Mouse (Mus musculus) midbrain, embryonic 13.5 days (tissue): ENCODE measurements at regions not wholly inside any gene's neighbourhood (a gene's known extent, or its start where the extent isn't known, plus 50 kb on each side); places are given as distances from the start of the nearest gene placed in this dataset.
A peak's percentile ranks its signal among the peaks of the same experiment; 100 is the strongest.

ENCODE experiments used
- ATAC-seq: fragments of 200-750 bp; cut with Nextera tagmentation; 2 replicates; pipeline ENCODE4 v1.8.0; 2017; ENCODE audit warnings: mild to moderate bottlenecking, moderate TSS enrichment, moderate library complexity
- H3K27ac ChIP-seq: fragments of 300-500 bp; sonication (generic); 2 replicates; pipeline ENCODE4 v1.5.1; 2015; ENCODE audit warnings: inconsistent platforms, mild to moderate bottlenecking, moderate library complexity
- H3K27me3 ChIP-seq: fragments of 300-500 bp; sonication (generic); 2 replicates; pipeline ENCODE4 v1.6.1; 2015; ENCODE audit warnings: mild to moderate bottlenecking, inconsistent platforms
- H3K36me3 ChIP-seq: fragments of 300-500 bp; sonication (generic); 2 replicates; pipeline ENCODE4 v1.6.1; 2015; ENCODE audit warnings: mild to moderate bottlenecking, inconsistent platforms
- H3K4me1 ChIP-seq: fragments of 300-500 bp; sonication (generic); replicated peaks from 2 replicates; pipeline ENCODE4 v1.6.1; 2015; ENCODE audit warnings: inconsistent platforms
- H3K4me2 ChIP-seq: fragments of 300-500 bp; sonication (generic); replicated peaks from 2 replicates; pipeline ENCODE4 v1.6.1; 2015; ENCODE audit warnings: moderate library complexity, mild to moderate bottlenecking, inconsistent platforms
- H3K4me3 ChIP-seq: fragments of 300-500 bp; sonication (generic); replicated peaks from 2 replicates; pipeline ENCODE4 v1.5.1; 2015; ENCODE audit warnings: mild to moderate bottlenecking, inconsistent platforms
- H3K9ac ChIP-seq: fragments of 300-500 bp; sonication (generic); replicated peaks from 2 replicates; pipeline ENCODE4 v1.6.1; 2015; ENCODE audit warnings: mild to moderate bottlenecking, inconsistent platforms
- H3K9me3 ChIP-seq: fragments of 300-500 bp; sonication (generic); 2 replicates; pipeline ENCODE4 v1.6.1; 2016; ENCODE audit warnings: mild to moderate bottlenecking, inconsistent platforms
- WGBS: fragments of 180-500 bp; shearing (Covaris S2); methylation state at CpG from one replicate; pipeline ENCODE4 v1.1.7; 2015; 5-methylcytosine and 5-hydroxymethylcytosine counted together

DNA sequence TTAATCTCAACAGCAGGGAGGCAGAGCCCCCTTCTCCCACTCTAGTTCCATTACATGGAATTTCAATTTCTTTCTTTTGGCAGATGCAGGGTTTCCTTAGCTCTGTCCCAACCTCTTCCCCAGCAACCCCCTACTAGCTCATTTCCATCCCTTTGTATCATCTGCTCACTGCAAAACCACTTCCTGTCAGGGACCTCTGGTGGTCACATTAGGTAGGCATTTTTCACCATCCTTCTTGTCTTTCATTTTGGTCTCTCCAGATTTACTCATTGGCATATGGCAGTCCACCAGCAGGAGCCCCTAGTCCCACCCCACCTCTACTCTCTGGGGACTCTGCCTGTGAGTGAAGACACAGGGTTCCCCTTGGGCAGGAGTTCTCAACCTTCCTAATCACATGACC is 597.6 kb downstream of the Plekhb2 start:
- Histone ChIP-seq H3K4me1 (no peaks in the 10 kb centered on the region), H3K4me2 (no peak overlapping the region), H3K9ac (no peak overlapping the region), H3K27me3 (no peaks in the 10 kb centered on the region), H3K4me3 (no peak overlapping the region), H3K36me3 (no peaks in the 10 kb centered on the region), H3K27ac (no peak overlapping the region), H3K9me3 (no peaks in the 10 kb centered on the region)
- ATAC-seq = no peak

DNA sequence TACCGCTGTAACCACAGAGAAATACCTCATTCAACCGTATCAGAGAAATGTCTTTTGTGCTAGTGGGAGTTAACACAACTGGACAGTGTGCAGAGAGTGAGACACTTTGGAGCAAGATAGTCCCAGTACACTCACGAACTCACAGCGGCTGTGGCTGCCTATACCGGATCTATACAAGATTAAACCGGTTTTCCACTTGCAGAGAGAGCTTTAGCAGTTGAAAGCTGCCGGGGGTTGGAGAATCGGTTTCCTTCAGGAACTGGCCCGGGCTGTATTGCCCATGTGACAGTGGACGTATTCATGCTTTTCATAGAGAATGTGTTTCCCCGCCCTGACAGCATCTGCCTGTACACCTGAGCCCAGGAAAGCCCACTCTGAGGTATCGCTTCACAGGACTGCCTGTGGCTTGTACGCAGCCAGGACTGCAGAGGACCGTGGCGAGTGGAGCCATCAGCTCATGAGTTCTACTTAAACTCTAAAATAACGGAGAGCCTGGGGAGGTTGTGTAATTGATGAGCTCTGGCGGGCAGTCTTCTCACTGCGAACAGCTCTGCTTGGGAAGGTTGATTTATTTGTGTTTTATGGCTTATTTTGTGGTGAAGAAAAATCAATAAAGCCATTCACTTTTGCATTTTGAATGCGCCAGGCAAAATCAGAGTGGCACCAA is 602.8 kb downstream of the Plekhb2 start:
- Histone ChIP-seq H3K9ac (no peak overlapping the region), H3K4me3 (no peak overlapping the region), H3K4me1 (no peaks in the 10 kb centered on the region), H3K27me3 (no peaks in the 10 kb centered on the region), H3K36me3 (no peaks in the 10 kb centered on the region), H3K27ac (no peak overlapping the region), H3K9me3 (no peaks in the 10 kb centered on the region), H3K4me2 (no peak overlapping the region)
- 88% methylated on average over 19 of the region's 19 CpGs for WGBS
- ATAC-seq = no peak

DNA sequence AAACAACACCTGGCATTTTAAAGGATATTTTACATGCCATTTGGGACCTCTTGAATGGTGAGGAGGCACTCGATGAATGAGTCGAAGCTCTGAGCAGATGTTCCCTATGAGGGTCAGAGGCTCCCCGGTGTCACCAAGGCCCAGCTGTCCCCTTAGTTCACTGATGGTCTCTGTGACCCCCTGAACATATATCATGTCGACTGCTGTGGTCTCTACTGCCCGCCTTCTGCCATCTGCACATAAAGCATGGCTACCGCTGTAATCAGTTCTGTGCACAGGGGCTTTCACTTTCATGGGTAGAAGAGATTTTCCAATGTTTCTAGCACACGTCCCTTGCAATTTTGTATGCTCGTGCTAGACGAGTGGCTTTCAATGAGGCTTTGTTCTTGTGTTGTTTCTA is 607.8 kb downstream of the Plekhb2 start:
- no peaks in the 10 kb centered on the region for H3K9me3 ChIP-seq
- no peak for ATAC-seq
- WGBS = 75% methylated on average over 9 of the region's 9 CpGs
- no peak overlapping the region for H3K4me2 ChIP-seq
- no peak overlapping the region for H3K27ac ChIP-seq
- H3K27me3 ChIP-seq = no peaks in the 10 kb centered on the region
- no peak overlapping the region for H3K9ac ChIP-seq
- no peak overlapping the region for H3K4me3 ChIP-seq
- no peaks in the 10 kb centered on the region for H3K36me3 ChIP-seq
- H3K4me1 ChIP-seq = no peaks in the 10 kb centered on the region

DNA sequence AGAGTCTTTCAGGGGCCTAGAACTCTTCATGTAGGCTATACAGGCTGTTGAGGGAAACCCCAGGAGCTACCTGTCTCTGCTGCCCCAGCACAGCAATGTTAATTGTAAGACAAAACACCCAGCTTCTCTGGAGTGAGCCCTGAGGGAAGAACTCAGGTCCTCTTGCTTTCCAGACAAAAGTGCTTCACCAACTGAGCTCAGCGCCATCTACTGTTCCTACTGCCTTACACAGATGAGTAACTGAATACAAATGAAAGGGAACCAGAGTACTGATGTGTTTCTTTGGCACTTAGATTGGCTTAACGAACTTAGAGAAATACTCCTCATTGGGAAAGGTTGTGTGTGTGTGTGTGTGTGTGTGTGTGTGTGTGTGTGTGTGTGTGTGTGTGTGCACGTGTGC is 603.1 kb upstream of the Hs6st1 start:
- Histone ChIP-seq H3K9ac (no peak overlapping the region), H3K36me3 (no peaks in the 10 kb centered on the region), H3K4me3 (no peak overlapping the region), H3K27me3 (no peaks in the 10 kb centered on the region), H3K9me3 (no peaks in the 10 kb centered on the region), H3K4me1 (peaks cover 12% of the 10 kb centered on the region; the same call in 1 of the 2 replicates), H3K27ac (no peak overlapping the region), H3K4me2 (no peak overlapping the region)
- 52% methylated on average over 3 of the region's 3 CpGs for WGBS
- no peak for ATAC-seq

DNA sequence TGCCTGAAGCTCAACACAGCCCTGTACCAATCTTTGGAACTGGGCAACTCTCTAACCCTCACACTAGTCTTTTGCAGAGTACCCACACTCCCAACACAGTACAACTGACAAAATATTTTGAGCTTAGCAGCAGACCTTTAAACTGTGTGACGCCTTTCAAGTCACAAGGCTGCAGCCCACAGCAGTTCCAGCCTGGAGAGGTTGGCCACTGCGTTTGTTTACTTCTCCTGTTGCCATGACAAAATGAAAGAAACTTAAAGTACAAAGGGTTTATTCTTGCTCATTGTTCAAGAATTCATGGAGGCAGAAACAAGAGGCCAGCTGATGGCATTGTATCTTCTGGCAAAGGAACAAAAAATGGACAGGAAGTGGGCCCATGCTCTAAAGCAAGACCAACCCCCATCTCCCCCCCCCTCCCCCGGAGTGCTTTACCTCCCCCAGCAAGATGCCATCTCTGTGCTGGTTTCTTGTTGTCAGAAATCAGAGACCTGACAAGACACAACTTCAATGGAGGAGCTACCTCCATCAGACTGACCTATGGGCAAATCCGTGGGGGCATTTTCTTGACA is 598.9 kb upstream of the Hs6st1 start:
- Histone ChIP-seq H3K4me3 (no peak overlapping the region), H3K27me3 (no peaks in the 10 kb centered on the region), H3K36me3 (0 out of 2 replicates have a peak, but pooled peaks cover under 1% of the 10 kb centered on the region), H3K4me2 (no peak overlapping the region), H3K4me1 (peaks cover 12% of the 10 kb centered on the region; the same call in 1 of the 2 replicates), H3K9me3 (peaks cover 15% of the 10 kb centered on the region), H3K27ac (no peak overlapping the region), H3K9ac (no peak overlapping the region)
- peak; percentile 44 for ATAC-seq
- 42% methylated on average over 4 of the region's 4 CpGs for WGBS

DNA sequence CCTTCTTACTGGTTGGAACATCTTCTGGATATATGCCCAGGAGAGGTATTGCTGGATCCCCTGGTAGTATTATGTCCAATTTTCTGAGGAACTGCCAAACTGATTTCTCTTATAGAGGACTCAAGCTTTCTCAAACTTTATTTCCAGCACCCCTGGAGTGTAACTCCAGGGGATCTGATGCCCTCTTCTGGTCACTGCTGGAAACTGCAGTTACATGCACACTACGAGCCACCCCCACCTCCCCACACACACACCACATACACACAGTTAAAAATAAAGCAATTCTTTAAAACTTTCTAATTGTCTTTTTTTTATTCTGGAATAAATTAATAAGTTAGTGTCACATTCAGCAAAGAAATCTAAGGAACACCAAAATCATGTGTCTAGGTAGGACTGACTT is 589.9 kb upstream of the Hs6st1 start:
- no peak overlapping the region for H3K27ac ChIP-seq
- WGBS = 88% methylated on average over 1 of the region's 1 CpGs
- ATAC-seq = no peak
- no peaks in the 10 kb centered on the region for H3K27me3 ChIP-seq
- 0 out of 2 replicates have a peak, but pooled peaks cover 3% of the 10 kb centered on the region for H3K36me3 ChIP-seq
- H3K9me3 ChIP-seq = peaks cover 16% of the 10 kb centered on the region
- no peak overlapping the region for H3K4me3 ChIP-seq
- H3K4me1 ChIP-seq = no peaks in the 10 kb centered on the region
- no peak overlapping the region for H3K4me2 ChIP-seq
- H3K9ac ChIP-seq = no peak overlapping the region

DNA sequence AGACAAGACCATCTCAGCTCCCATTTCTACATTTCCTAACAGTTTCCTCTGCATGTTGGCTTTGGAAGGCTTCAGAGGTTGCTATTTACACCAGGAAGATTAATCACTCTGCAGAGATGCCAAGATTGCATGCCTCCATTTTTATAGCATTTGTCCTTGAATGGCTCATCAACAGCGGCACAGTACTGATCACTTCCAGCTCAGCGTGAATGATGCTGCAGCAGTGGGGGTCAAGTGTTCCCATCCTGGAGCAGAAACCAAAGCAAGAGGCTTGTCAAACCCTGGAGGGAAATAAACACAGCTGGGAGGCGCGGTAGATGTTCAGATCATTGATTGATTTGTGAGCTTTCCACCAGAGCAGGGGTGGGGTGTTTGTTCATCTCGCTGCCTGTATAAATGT is 572.2 kb upstream of the Hs6st1 start:
- Histone ChIP-seq H3K9ac (no peak overlapping the region), H3K4me3 (no peak overlapping the region), H3K9me3 (no peaks in the 10 kb centered on the region), H3K27ac (no peak overlapping the region), H3K4me2 (no peak overlapping the region), H3K36me3 (no peaks in the 10 kb centered on the region), H3K4me1 (no peaks in the 10 kb centered on the region), H3K27me3 (no peaks in the 10 kb centered on the region)
- no peak for ATAC-seq
- 80% methylated on average over 5 of the region's 5 CpGs for WGBS

DNA sequence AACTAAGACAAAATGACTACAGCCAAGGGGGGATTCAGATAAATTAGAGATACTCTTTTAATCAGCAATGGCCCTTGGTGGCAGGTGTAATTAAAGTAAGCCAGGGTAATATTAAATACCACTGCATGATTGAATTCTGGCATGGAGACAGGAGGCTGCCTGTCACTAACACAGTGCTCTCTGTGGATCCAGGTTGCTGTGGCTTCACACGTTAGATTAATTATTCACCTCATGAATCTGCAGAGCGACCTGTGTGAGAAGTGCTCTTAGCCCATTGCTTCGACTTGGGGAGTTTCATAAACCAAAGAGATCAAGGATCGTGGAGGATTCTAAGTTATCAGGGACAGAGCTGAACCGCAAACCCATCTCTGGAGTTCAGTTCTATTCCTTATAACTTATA is 545.2 kb upstream of the Hs6st1 start:
- Histone ChIP-seq H3K27ac (no peak overlapping the region), H3K9me3 (no peaks in the 10 kb centered on the region), H3K9ac (no peak overlapping the region), H3K27me3 (no peaks in the 10 kb centered on the region), H3K4me2 (no peak overlapping the region), H3K4me1 (no peaks in the 10 kb centered on the region), H3K36me3 (no peaks in the 10 kb centered on the region), H3K4me3 (no peak overlapping the region)
- no peak for ATAC-seq
- WGBS = 77% methylated on average over 5 of the region's 5 CpGs

DNA sequence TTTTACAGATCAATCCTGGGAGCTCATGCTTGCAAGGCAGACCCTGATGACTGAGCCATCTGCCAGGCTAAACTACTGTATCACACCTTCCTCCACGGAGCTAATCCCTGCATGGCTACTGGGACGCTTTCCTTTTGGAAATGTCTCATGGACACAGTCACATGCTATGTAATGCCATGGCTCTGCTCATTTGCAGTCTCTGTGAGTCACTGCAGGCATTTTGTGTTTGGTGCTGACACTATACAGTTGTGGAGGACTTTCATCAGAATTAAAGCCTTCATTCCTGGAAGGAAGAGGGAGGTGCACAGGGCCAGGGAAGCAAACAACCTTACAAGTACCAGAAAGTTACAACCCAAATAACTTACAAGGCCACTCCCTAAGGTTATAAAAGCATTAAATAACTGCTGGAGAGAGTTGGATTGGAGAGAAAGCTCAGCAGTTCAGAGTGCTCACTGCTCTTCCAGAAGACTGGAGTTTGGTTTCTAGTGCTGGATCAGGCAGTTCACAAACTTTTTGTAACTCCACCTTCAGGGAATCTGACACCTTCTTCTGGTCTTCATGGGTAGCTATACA is 544.3 kb upstream of the Hs6st1 start:
- H3K9me3 ChIP-seq = no peaks in the 10 kb centered on the region
- H3K4me3 ChIP-seq = no peak overlapping the region
- no peak overlapping the region for H3K9ac ChIP-seq
- no peak overlapping the region for H3K4me2 ChIP-seq
- H3K27me3 ChIP-seq = no peaks in the 10 kb centered on the region
- WGBS = 74% methylated on average over 2 of the region's 2 CpGs
- no peaks in the 10 kb centered on the region for H3K36me3 ChIP-seq
- H3K27ac ChIP-seq = no peak overlapping the region
- H3K4me1 ChIP-seq = no peaks in the 10 kb centered on the region
- no peak for ATAC-seq

DNA sequence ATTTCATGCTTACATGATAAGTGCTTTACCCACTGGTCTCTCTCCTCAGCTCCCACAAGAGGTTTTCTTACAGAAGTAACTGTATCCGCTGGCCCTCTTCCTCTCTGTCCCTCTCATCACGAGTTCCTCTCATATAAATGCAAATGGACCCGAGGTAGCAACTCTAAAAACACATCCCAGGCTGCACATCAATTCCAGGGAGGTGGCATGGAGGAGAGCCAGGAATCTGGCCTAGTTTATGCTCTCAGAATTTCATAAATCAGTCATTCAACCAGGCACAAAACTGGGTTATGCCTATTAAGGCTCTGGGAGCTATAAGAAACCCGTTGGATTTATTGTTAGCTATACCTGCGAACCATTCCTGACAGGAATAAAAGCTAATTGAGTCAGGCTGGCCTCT is 543.4 kb upstream of the Hs6st1 start:
- 59% methylated on average over 5 of the region's 5 CpGs for WGBS
- H3K36me3 ChIP-seq = no peaks in the 10 kb centered on the region
- H3K4me3 ChIP-seq = no peak overlapping the region
- H3K4me2 ChIP-seq = no peak overlapping the region
- H3K9ac ChIP-seq = no peak overlapping the region
- no peaks in the 10 kb centered on the region for H3K4me1 ChIP-seq
- no peaks in the 10 kb centered on the region for H3K27me3 ChIP-seq
- no peak for ATAC-seq
- H3K9me3 ChIP-seq = no peaks in the 10 kb centered on the region
- H3K27ac ChIP-seq = no peak overlapping the region

DNA sequence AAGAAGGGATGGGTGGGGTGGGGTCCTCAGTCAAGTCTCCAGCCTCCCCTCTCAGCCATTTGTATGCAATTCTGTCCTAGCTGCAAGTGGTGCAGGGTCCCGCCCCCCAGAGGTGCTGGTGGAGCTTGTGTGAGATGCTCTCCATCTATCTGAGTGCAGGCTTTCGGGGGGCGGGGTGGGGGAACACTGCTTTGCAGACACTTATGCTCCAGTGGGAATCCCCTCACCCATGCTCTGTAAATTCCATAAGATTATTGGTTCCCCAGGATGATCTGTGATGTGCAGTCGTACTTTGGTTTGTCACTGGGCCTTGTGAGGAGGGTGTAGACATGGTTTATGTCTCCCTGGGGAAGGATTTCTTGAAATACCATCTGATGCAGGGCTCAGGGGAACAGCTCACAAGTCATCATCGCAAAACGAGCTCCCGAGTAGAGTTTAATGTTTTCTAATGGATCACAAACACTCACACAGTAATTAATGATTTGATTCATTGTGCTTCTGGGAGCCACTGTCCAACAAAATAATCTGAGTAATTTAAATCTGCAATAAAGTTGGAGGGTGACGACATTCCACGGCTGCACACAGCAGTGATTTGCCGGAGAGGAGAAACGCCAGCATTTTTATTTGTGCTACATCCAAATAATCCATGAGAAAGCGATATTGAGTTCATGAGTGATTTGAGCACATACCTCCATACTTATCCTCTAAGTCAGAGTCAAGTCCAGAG is 540.3 kb upstream of the Hs6st1 start:
- WGBS = 84% methylated on average over 12 of the region's 12 CpGs

DNA sequence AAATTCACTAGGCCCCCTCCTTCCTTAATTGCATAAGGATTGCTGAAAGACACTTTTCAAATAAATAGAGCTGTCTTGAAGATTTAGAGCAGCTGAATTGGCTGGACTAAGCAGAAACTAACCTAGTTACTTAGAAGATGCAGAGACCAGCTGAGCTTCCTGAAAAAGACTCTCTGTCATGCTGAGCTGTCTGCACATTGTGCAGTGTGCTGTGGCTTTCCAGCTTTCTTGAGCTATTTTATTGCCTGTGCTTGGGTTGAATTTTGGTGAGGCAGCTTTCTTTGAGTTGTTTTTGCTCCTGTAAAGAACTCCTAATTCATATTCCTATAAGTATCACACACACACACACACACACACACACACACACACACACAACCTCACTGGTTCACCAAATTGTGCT is 532.7 kb upstream of the Hs6st1 start:
- no peak overlapping the region for H3K4me2 ChIP-seq
- ATAC-seq = no peak
- no peaks in the 10 kb centered on the region for H3K36me3 ChIP-seq
- no peak overlapping the region for H3K9ac ChIP-seq
- H3K27me3 ChIP-seq = no peaks in the 10 kb centered on the region
- H3K27ac ChIP-seq = no peak overlapping the region
- no peaks in the 10 kb centered on the region for H3K4me1 ChIP-seq
- H3K9me3 ChIP-seq = no peaks in the 10 kb centered on the region
- H3K4me3 ChIP-seq = no peak overlapping the region

More for the DNA sequence above, 540.3 kb upstream of the Hs6st1 start:
- Histone ChIP-seq H3K9ac (no peak overlapping the region), H3K36me3 (no peaks in the 10 kb centered on the region), H3K4me2 (no peak overlapping the region), H3K9me3 (no peaks in the 10 kb centered on the region), H3K4me1 (no peaks in the 10 kb centered on the region), H3K27me3 (no peaks in the 10 kb centered on the region), H3K4me3 (no peak overlapping the region), H3K27ac (no peak overlapping the region)
- ATAC-seq = no peak
